Mouse (Mus musculus) liver, postnatal 0 days (tissue): ENCODE measurements around the gene Antxr2. TPM values are rescaled to one million over a fixed set of nuclear protein-coding genes. Genes with fewer than 3 reads are reported as not detected.

Source experiments
- ATAC-seq: fragments of 200-750 bp; cut with Nextera tagmentation; 2 replicates; pipeline ENCODE4 v1.8.0; 2017; ENCODE audit warnings: mild to moderate bottlenecking, moderate library complexity
- DNase-seq: peaks from one replicate; pipeline ENCODE4 v3.0.0-alpha.2; 2016
- H3K27ac ChIP-seq: fragments of 300-500 bp; sonication (generic); 2 replicates; pipeline ENCODE4 v1.5.1; 2014; ENCODE audit warnings: antibody characterized with exemption, moderate library complexity, mild to moderate bottlenecking, low read depth
- H3K27me3 ChIP-seq: fragments of 300-500 bp; sonication (generic); 2 replicates; pipeline ENCODE4 v1.6.1; 2014; ENCODE audit warnings: low read length, control low read depth, mixed read lengths; ENCODE audit not compliant: insufficient read depth
- H3K36me3 ChIP-seq: fragments of 300-500 bp; sonication (generic); replicated peaks from 2 replicates; pipeline ENCODE4 v1.6.1; 2014; ENCODE audit warnings: mild to moderate bottlenecking, control low read depth, low read length, moderate library complexity, mixed read lengths; ENCODE audit not compliant: insufficient read depth
- H3K4me1 ChIP-seq: fragments of 300-500 bp; sonication (generic); 2 replicates; pipeline ENCODE4 v1.6.1; 2014; ENCODE audit warnings: antibody characterized with exemption, mild to moderate bottlenecking, control low read depth; ENCODE audit not compliant: insufficient read depth
- H3K4me2 ChIP-seq: fragments of 300-500 bp; sonication (generic); 2 replicates; pipeline ENCODE4 v1.6.1; 2014; ENCODE audit warnings: low read depth, mild to moderate bottlenecking, low read length, moderate library complexity, mixed read lengths
- H3K4me3 ChIP-seq: fragments of 300-500 bp; sonication (generic); 2 replicates; pipeline ENCODE4 v1.5.1; 2014; ENCODE audit warnings: low read depth, low read length
- H3K9ac ChIP-seq: fragments of 300-500 bp; sonication (generic); replicated peaks from 2 replicates; pipeline ENCODE4 v1.6.1; 2014; ENCODE audit warnings: mild to moderate bottlenecking, moderate library complexity
- H3K9me3 ChIP-seq: fragments of 300-500 bp; sonication (generic); 2 replicates; pipeline ENCODE4 v1.6.1; 2016; ENCODE audit warnings: mild to moderate bottlenecking, control low read depth, low read length, mixed read lengths
- CTCF ChIP-seq: sonication (generic); IDR thresholded peaks from 2 replicates; pipeline ENCODE4 v1.5.1; 2016; ENCODE audit warnings: antibody characterized with exemption, low read depth
- EP300 ChIP-seq: IDR thresholded peaks from 2 replicates; pipeline ENCODE4 v1.6.1; 2016; ENCODE audit warnings: antibody characterized with exemption, low read depth, mild to moderate bottlenecking
- WGBS: fragments of 180-500 bp; shearing (Covaris S2); extraction: QIAGEN DNeasy Blood & Tissue Kit; methylation state at CpG from one replicate; pipeline ENCODE4 v1.1.7; 2014; ENCODE audit not compliant: insufficient replicate concordance; 5-methylcytosine and 5-hydroxymethylcytosine counted together
- polyA plus RNA-seq: library from polyadenylated mRNA; unstranded; fragments of >200 nt; fragmentation: Nextera tagmentation; extraction: Ambion mirVana; gene quantifications from 2 replicates; pipeline ENCODE4 v1.2.1, GENCODE M21; 2015

Antxr2 gene
- polyA plus RNA-seq, 1 experiment from 2014 or later: 5.8 TPM

DNA sequence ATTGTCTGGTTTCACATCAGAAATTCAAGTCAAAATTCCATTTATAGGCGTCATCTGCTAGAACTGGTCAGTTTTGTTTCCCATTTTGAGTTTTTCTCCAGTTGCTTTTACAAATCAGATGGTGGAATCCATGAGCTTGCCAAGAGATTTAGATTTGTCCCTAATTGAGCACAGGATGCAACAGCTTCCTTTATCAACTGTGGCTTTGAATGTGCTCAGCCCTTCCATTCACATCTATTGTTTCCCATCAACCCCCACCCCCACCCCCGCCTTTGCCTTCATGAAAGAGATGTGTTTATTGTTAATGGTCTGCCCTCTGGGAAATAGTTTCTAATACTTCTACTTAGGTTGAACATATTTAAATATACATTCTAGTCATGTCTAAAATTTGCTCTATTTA is 149.4 kb downstream of the Antxr2 start:
- Histone ChIP-seq H3K4me2 (no peak overlapping the region), H3K4me3 (no peak overlapping the region), H3K4me1 (no peaks in the 10 kb centered on the region; the same call in 1 of the 2 replicates), H3K9me3 (no peaks in the 10 kb centered on the region), H3K27me3 (no peaks in the 10 kb centered on the region), H3K27ac (no peak overlapping the region), H3K9ac (no peak overlapping the region), H3K36me3 (no peaks in the 10 kb centered on the region)
- DNase-seq: no peak
- WGBS: 83% methylated on average over 2 of the region's 2 CpGs
- TF ChIP-seq EP300: no peak
- no peak for TF ChIP-seq CTCF
- ATAC-seq: no peak

DNA sequence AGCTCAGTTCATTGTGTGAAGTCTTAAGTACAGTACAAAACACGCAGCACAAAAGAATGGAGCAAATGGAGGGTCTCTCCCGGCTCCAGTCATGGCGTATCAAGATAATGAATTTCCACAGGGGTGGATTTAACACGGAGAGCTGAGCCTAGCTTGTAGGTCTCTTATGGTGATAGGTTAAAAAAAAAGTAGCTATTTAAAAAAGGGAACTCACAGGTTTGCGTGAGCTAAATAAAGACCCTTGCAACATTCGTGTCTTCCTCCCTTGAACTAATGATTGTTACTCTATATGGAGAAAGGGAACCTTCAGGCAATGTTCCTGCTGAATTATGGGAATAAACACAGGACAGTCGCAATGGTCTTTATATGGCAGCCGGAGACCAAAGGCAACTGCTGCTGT is 150.7 kb downstream of the Antxr2 start:
- Histone ChIP-seq H3K27me3 (no peaks in the 10 kb centered on the region), H3K4me1 (no peaks in the 10 kb centered on the region; the same call in 1 of the 2 replicates), H3K4me2 (no peak overlapping the region), H3K27ac (no peak overlapping the region), H3K9me3 (no peaks in the 10 kb centered on the region), H3K4me3 (no peak overlapping the region), H3K9ac (no peak overlapping the region), H3K36me3 (no peaks in the 10 kb centered on the region)
- ATAC-seq: no peak
- DNase-seq: no peak
- TF ChIP-seq EP300 (no peak), CTCF (no peak)
- 52% methylated on average over 8 of the region's 8 CpGs for WGBS

DNA sequence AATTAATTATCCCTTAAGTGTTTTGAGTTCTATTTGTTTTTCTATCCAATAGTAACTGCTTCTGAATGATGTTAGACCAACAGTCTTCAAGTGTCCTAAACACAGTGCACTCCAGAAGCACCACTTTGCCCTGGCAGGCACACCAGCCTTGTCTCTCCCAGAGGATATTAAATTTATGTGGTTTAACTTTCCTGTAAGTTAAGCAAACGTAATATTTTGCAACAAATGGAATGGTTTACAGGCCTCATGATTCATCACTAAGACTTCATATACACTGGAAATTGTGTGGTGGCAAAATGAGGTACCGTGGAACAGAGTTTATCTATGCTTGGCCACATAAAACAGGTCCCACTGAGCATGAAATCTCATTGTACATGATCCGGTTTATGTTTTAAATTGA is 152.0 kb downstream of the Antxr2 start:
- DNase-seq: no peak
- no peaks in the 10 kb centered on the region for H3K27me3 ChIP-seq
- WGBS: 63% methylated on average over 3 of the region's 3 CpGs

DNA sequence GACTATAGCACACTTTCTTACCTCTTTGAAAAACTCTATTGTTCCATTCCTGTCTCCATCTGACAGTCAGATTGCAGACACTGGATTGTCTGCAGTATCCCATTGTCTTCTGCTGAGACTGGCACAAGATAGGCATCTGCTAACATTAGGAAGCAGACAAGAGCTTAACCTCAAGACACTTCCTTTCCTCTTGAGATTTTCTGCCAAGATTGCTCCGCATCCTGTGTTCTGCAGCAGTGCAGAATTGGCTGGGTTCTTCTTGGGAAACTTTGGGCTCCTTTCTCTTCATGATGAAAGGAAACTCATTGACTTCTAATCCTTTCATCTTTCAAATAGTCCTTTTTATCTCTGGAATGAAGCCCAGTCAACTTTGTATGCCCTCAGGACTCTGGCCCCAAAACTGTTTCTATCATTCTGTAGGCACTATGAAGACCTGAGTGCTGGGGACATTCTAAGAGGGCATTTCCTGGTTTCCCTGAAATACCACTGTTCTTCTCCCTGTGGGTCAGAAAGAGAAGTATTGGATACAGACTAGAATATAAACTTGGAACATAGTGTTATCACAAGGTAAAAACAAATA is 152.5 kb downstream of the Antxr2 start:
- Histone ChIP-seq H3K27me3 (no peaks in the 10 kb centered on the region), H3K4me2 (no peak overlapping the region), H3K4me3 (no peak overlapping the region), H3K27ac (no peak overlapping the region), H3K36me3 (no peaks in the 10 kb centered on the region), H3K4me1 (no peaks in the 10 kb centered on the region; the same call in 1 of the 2 replicates), H3K9me3 (no peaks in the 10 kb centered on the region), H3K9ac (no peak overlapping the region)
- ATAC-seq (no peak), DNase-seq (no peak)
- WGBS: 46% methylated on average over 1 of the region's 1 CpGs
- TF ChIP-seq EP300 (no peak), CTCF (no peak)

More for the DNA sequence above, 152.0 kb downstream of the Antxr2 start:
- Histone ChIP-seq H3K36me3 (no peaks in the 10 kb centered on the region), H3K9me3 (no peaks in the 10 kb centered on the region), H3K4me2 (no peak overlapping the region), H3K4me3 (no peak overlapping the region), H3K4me1 (no peaks in the 10 kb centered on the region; the same call in 1 of the 2 replicates), H3K9ac (no peak overlapping the region), H3K27ac (no peak overlapping the region)
- ATAC-seq: no peak
- TF ChIP-seq CTCF (no peak), EP300 (no peak)

DNA sequence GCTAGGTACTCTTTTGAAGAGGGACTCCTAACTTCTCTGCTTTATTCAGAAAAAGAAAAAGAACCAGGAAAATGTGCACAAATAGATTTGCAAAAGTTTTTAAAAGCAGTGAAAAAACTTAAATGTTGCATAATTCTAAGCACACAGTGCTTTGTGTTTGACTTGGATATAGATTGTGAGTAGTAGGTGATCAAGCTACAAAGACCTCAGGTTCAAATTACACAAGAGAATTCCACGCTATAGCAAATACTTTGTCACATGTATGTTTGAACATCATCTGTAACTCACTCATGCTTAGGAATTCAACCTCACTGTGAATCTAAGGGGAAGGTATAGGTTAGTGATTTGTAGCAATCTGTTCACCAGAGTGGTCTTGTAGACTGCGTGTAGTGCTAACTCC is 153.9 kb downstream of the Antxr2 start:
- Histone ChIP-seq H3K4me2 (no peak overlapping the region), H3K27ac (no peak overlapping the region), H3K4me1 (no peaks in the 10 kb centered on the region; the same call in 1 of the 2 replicates), H3K36me3 (no peaks in the 10 kb centered on the region), H3K9me3 (no peaks in the 10 kb centered on the region), H3K4me3 (no peak overlapping the region), H3K9ac (no peak overlapping the region), H3K27me3 (no peaks in the 10 kb centered on the region)
- TF ChIP-seq CTCF (no peak), EP300 (0 out of 2 replicates have a peak, but pooled peaks have one; percentile 7)
- ATAC-seq (peak; percentile 83), DNase-seq (no peak)
- WGBS: 69% methylated on average over 2 of the region's 2 CpGs

DNA sequence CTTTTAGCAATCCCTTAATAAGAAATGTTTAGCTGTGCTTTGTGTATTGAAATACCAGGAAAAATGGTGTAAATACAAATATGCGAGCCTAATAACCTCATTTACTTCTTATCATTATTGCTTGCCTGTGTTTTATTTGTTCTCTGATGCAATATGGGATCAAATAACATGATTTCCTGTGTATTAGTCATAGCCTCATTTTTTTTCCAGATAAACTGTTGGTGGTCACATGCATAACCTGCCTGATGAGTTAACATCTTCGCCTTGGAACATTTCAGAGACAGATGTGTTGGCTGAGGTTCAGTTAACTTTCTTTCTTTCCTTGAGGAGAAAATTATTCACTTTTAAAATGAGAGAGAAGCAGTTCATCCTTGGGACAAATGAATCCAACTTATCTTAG is 162.9 kb downstream of the Antxr2 start:
- no peak overlapping the region for H3K4me2 ChIP-seq
- no peak for ATAC-seq
- H3K27ac ChIP-seq: no peak overlapping the region
- no peaks in the 10 kb centered on the region for H3K4me1 ChIP-seq
- TF ChIP-seq EP300 (no peak), CTCF (no peak)
- no peaks in the 10 kb centered on the region for H3K9me3 ChIP-seq
- 67% methylated on average over 2 of the region's 2 CpGs for WGBS
- H3K27me3 ChIP-seq: no peaks in the 10 kb centered on the region
- no peak overlapping the region for H3K9ac ChIP-seq
- no peak overlapping the region for H3K4me3 ChIP-seq
- DNase-seq: no peak
- H3K36me3 ChIP-seq: no peaks in the 10 kb centered on the region

DNA sequence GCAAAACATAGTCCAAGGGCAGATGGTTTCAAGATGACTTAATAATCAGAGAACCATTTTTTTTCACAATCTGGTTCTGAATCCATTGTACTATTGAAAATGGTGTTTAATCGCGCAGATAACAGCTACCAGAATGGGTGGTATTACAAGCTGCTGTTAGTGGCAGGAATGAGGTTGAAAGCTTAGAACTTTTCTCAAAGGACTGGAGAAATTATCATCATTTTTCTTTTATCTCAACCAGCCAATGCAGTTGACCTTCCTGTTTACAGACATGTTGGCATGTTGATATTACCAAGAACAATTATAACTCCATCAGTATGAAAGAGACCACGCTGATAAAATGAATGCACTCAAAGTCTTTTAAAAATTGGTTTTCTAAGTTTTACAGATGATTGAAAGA is 163.9 kb downstream of the Antxr2 start:
- Histone ChIP-seq H3K27me3 (no peaks in the 10 kb centered on the region), H3K4me2 (no peak overlapping the region), H3K27ac (no peak overlapping the region), H3K9ac (no peak overlapping the region), H3K9me3 (no peaks in the 10 kb centered on the region), H3K4me3 (no peak overlapping the region), H3K36me3 (no peaks in the 10 kb centered on the region), H3K4me1 (no peaks in the 10 kb centered on the region)
- TF ChIP-seq CTCF (no peak), EP300 (no peak)
- 66% methylated on average over 3 of the region's 3 CpGs for WGBS
- no peak for DNase-seq
- ATAC-seq: no peak
